Mouse (Mus musculus): ENCODE measurements at regions not wholly inside any gene's neighbourhood (a gene's known extent, or its start where the extent isn't known, plus 50 kb on each side); places are given as distances from the start of the nearest gene placed in this dataset.

- H3K4me3 ChIP-seq (replicated peaks in 1 of 3; ENCODE audit: low read depth in 2 of 3, low read length in 2 of 3, poor library complexity in 1 of 3): no peak overlapping the region
- H3K27ac ChIP-seq (ENCODE audit: insufficient read depth, low read depth): no peak overlapping the region
- no peaks in the 10 kb centered on the region for H3K27me3 ChIP-seq (replicated peaks)
- H3K9ac ChIP-seq (ENCODE audit: insufficient read depth, low read depth): no peak overlapping the region
- H3K79me2 ChIP-seq (replicated peaks; ENCODE audit: control insufficient read depth, extremely low read depth, insufficient read depth, poor library complexity, severe bottlenecking): no peaks in the 10 kb centered on the region
- no peak for TF ChIP-seq TBP (conservative IDR thresholded peaks at IDR 0.05; ENCODE audit: low read depth, low read length)
- no peak for TF ChIP-seq KAT2A (IDR thresholded peaks at IDR 0.05; ENCODE audit: insufficient replicate concordance, low read length)
- TF ChIP-seq MYC (IDR thresholded peaks at IDR 0.05; ENCODE audit: low read depth, low read length): no peak
- TF ChIP-seq IRF4 (IDR thresholded peaks at IDR 0.05; ENCODE audit: low read depth, low read length): no peak
- no peak for TF ChIP-seq ZKSCAN1 (IDR thresholded peaks at IDR 0.05; ENCODE audit: borderline replicate concordance, low read depth, low read length)
- no peak for DNase-seq (ENCODE audit: extremely low read depth)
- in situ Hi-C loops (cut with MboI; ENCODE audit: low pct_ligation_motif_present, low pct_unique_long_range_greater_than_20kb, low sequenced_read_pairs): no loop called here
- peaks cover 0 to 14% of the 10 kb centered on the region in 2 experiments; a peak in 2 of 4 replicates for H3K4me1 ChIP-seq (ENCODE audit: control insufficient read depth in 1 of 2, insufficient read depth in 2 of 2)
- dilution Hi-C loops (cut with MboI; ENCODE audit: extremely low pct_ligation_motif_present, extremely low pct_unique_long_range_greater_than_20kb, low sequenced_read_pairs): no loop called here
- H3K4me2 ChIP-seq (ENCODE audit: insufficient read depth, low read depth, poor library complexity, severe bottlenecking): no peak overlapping the region
- H3K9me3 ChIP-seq (replicated peaks; ENCODE audit: low read length): no peaks in the 10 kb centered on the region
- H3K36me3 ChIP-seq (replicated peaks in 1 of 2; ENCODE audit: control insufficient read depth in 1 of 2, insufficient read depth in 1 of 2, low read length in 1 of 2): no peaks in the 10 kb centered on the region
Observed at GRCm38 (mm10) chr6:16733184-16733583, 165.1 kb downstream of the Tfec start.

- H3K4me3 ChIP-seq (replicated peaks in 1 of 3; ENCODE audit: low read depth in 2 of 3, low read length in 2 of 3, poor library complexity in 1 of 3): no peak overlapping the region
- H3K9me3 ChIP-seq (replicated peaks; ENCODE audit: low read length): no peaks in the 10 kb centered on the region
- in situ Hi-C loops (cut with MboI; ENCODE audit: low pct_ligation_motif_present, low pct_unique_long_range_greater_than_20kb, low sequenced_read_pairs): no loop called here
- dilution Hi-C loops (cut with MboI; ENCODE audit: extremely low pct_ligation_motif_present, extremely low pct_unique_long_range_greater_than_20kb, low sequenced_read_pairs): no loop called here
- no peak for DNase-seq (ENCODE audit: extremely low read depth)
- TF ChIP-seq PAX5 (IDR thresholded peaks at IDR 0.05; ENCODE audit: low read length): no peak
- TF ChIP-seq TCF12 (IDR thresholded peaks at IDR 0.05; ENCODE audit: low read depth, low read length): no peak
- no peak for TF ChIP-seq ZC3H11A (IDR thresholded peaks at IDR 0.05; ENCODE audit: low read depth, low read length)
- TF ChIP-seq RAD21 (IDR thresholded peaks at IDR 0.05; ENCODE audit: low read depth, low read length): no peak
- no peak for TF ChIP-seq JUN (IDR thresholded peaks at IDR 0.05; ENCODE audit: insufficient read depth, low read depth, low read length)
- no peak for TF ChIP-seq CTCF (conservative IDR thresholded peaks at IDR 0.05 in 1 of 2, IDR thresholded peaks at IDR 0.05 in 1 of 2; ENCODE audit: low read depth in 2 of 2, low read length in 2 of 2)
- TF ChIP-seq JUND (conservative IDR thresholded peaks at IDR 0.05; ENCODE audit: low read depth, low read length): no peak
- no peak for TF ChIP-seq MEF2A (IDR thresholded peaks at IDR 0.05; ENCODE audit: borderline replicate concordance, low read depth, low read length)
- no peak for TF ChIP-seq ETS1 (conservative IDR thresholded peaks at IDR 0.05; ENCODE audit: low read depth, low read length)
- no peak for TF ChIP-seq ZMIZ1 (IDR thresholded peaks at IDR 0.05; ENCODE audit: low read depth, low read length)
- TF ChIP-seq SMC3 (IDR thresholded peaks at IDR 0.05; ENCODE audit: low read depth, low read length): no peak
- no peak overlapping the region for H3K27ac ChIP-seq (ENCODE audit: insufficient read depth, low read depth)
- H3K36me3 ChIP-seq (replicated peaks in 1 of 2; ENCODE audit: control insufficient read depth in 1 of 2, insufficient read depth in 1 of 2, low read length in 1 of 2): no peaks in the 10 kb centered on the region
- H3K4me1 ChIP-seq (ENCODE audit: control insufficient read depth in 1 of 2, insufficient read depth in 2 of 2): peaks cover 0 to 14% of the 10 kb centered on the region in 2 experiments; a peak in 2 of 4 replicates
- no peaks in the 10 kb centered on the region for H3K79me2 ChIP-seq (replicated peaks; ENCODE audit: control insufficient read depth, extremely low read depth, insufficient read depth, poor library complexity, severe bottlenecking)
- no peak overlapping the region for H3K9ac ChIP-seq (ENCODE audit: insufficient read depth, low read depth)
- H3K27me3 ChIP-seq (replicated peaks): no peaks in the 10 kb centered on the region
- H3K4me2 ChIP-seq (ENCODE audit: insufficient read depth, low read depth, poor library complexity, severe bottlenecking): no peak overlapping the region
Observed at GRCm38 (mm10) chr6:16732095-16732494, 166.1 kb downstream of the Tfec start.

Measured in CH12.LX (cell line).